Mouse (Mus musculus) CD4-positive, CD25-positive, alpha-beta regulatory T cell (primary cell): ENCODE results near the gene Gm3182. TPM values are rescaled to one million over a fixed set of nuclear protein-coding genes. Genes with fewer than 3 reads are reported as not detected.

Experiments used
- polyA plus RNA-seq: library from polyadenylated mRNA; unstranded; fragments of 100-300 nt; shearing (Covaris generic); gene quantifications from one replicate; pipeline ENCODE4 v1.2.1, GENCODE M21; 2017

The Gm3182 gene
- polyA plus RNA-seq: not detected

DNA sequence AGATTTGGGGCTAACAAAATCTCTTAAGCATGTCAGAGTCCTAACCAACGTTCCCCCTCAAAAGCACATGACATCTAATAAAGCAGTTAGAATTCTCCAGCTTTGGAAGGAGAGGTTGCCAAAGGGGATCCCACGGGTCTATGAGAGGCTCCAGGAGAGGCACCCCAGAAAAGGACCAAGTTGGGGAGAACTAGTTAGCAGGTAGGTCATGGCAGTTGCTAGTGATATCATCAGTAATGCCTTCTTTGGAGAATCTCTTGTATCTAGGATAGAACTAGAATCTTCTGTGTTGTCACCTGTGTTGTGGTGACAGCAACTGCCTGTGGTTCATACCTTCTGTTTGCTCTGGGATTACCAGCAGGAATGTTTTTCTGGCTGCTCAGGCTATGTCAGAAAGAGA is at the start of gene Gm3182:
Gm3182 (plus strand) TSS at position 301 of the 400 bp plus-strand sequence.

Other genes with a start within 250 kb of the Gm3182 start
- not detected for gene Gm3138, start 232.1 kb upstream of the Gm3182 start, polyA plus RNA-seq
- gene Gm3149, start 164.5 kb upstream of the Gm3182 start, polyA plus RNA-seq: not detected
- 1.3 TPM for gene 2610042L04Rik, start 147.0 kb upstream of the Gm3182 start, polyA plus RNA-seq
- not detected for gene Gm3159, start 84.2 kb upstream of the Gm3182 start, polyA plus RNA-seq
- gene Gm3164, start 66.3 kb upstream of the Gm3182 start, polyA plus RNA-seq: 0.50 TPM
- gene Gm3173, start 50.8 kb upstream of the Gm3182 start, polyA plus RNA-seq: 0.98 TPM
- gene Gm3047, start 73.7 kb downstream of the Gm3182 start, polyA plus RNA-seq: not detected
- not detected for gene Gm8159, start 150.6 kb downstream of the Gm3182 start, polyA plus RNA-seq
- not detected for gene Gm3239, start 182.4 kb downstream of the Gm3182 start, polyA plus RNA-seq
- not detected for gene Gm7876, start 227.5 kb downstream of the Gm3182 start, polyA plus RNA-seq
- 0.96 TPM for gene Gm3252, start 245.0 kb downstream of the Gm3182 start, polyA plus RNA-seq